Mouse (Mus musculus) bone marrow macrophage, adult 2 months (primary cell): ENCODE results near the gene Chaf1a.

ENCODE experiments used
- CTCF ChIP-seq: IDR thresholded peaks from 2 replicates; pipeline ENCODE4 v1.5.1; 2012; ENCODE audit warnings: low read depth, mild to moderate bottlenecking, low read length, moderate library complexity
- POLR2A ChIP-seq: IDR thresholded peaks from 2 replicates; pipeline ENCODE4 v1.6.1; 2012; ENCODE audit warnings: mild to moderate bottlenecking, low read depth, low read length, borderline replicate concordance

DNA sequence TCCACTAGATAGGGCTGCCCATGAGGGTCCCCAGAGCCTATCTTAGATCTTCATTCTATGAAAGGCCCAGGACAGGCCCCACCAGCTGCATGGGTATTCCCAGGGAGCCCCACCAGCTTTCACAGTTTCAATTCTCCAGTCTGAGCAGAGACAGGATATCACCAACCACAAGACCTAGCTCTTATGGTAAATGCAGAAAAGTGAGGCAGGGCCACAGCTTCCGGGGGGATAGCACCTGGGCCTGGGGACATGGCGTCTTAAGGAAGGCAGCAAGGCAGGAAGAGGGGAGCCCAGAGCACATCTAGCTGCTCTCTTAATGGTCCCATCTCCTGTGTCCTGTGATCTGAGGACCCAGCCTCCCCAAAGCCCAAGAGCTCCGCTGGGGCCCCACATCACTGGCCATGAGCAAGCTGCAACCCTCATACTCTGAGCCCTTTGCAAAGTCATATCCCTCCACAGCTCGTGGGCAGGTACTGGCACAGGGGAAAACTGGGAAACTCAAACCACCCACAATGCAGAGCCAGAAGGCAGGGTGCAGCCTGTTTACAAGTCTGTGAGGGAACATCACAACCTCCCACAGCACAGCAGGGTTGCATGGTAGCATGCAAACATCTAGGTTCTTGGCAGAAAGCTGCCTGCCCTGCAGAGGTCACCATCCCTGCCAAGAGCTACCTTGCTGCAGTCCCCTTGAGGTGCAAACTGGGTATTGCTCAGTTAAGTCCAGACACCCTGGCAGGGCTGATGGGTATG lies 18.9 kb upstream of the Chaf1a start:
- no peak for TF ChIP-seq CTCF
- no peak for TF ChIP-seq POLR2A
